Mouse (Mus musculus) CD8-positive naive resting alpha-beta T cell, adult 2 months (primary cell): Measurements from ENCODE around the gene Gm11114.

Experiments
- DNase-seq, 2 experiments: peaks; one replicate each; pipeline ENCODE4 v3.0.0; 2022; ENCODE audit warnings: low read depth in 2 of 2, low spot score in 2 of 2

Gene Gm11114

GRCm38 (mm10) chr9:85357154-85357860 is 44.7 kb downstream of the Gm11114 start:
- no peak for DNase-seq
